Mouse (Mus musculus): ENCODE results near the gene Fam171b. TPM values are rescaled to one million over a fixed set of nuclear protein-coding genes. Genes with fewer than 3 reads are reported as not detected.

Gene Fam171b
- 199 and 209 TPM in 2 replicates for polyA plus RNA-seq (2012; rRNA removed)

DNA sequence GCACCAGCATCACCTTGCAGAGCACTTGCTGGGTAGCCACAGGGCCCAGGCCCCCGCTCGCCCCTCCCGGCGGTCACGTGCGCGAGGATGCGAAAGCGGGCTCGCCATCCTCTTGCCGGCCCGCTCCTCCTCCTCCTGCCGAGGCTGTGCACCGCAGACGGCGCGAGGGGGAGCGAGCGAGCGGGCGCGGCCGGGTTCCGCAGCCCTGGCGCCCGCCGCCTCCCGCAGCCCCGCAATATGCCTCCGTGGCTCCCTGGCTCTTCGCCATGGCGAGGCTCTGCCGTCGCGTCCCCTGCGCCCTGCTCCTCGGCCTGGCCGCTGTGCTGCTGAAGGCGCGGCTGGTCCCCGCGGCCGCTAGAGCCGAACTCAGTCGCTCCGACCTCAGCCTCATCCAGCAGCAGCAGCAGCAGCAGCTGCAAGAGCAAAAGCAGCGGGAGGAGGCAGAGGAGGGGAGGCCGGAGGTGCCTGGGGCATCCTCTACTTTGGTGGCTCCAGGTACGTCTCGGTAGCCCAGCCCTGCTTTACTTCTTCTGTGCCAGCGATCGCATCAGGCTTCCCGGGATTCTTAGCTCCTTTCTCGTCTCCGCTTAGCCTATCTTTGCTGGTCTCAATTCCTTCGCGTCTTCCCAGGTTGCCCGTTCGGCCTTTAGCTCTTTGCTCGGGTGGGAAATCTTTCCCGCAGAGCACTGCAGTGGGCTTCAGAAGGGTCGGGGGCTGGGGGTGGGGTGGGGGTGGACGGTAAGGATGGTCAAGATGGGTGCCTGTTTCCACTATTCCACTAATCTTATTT, at the start of gene Fam171b:
TSS of gene Fam171b (plus strand) at position 154 of the 790 bp plus-strand sequence.
- DNase-seq (ENCODE audit: extremely low spot score in 1 of 2, low spot score in 1 of 2) = peak; percentile 76 to 90

DNA sequence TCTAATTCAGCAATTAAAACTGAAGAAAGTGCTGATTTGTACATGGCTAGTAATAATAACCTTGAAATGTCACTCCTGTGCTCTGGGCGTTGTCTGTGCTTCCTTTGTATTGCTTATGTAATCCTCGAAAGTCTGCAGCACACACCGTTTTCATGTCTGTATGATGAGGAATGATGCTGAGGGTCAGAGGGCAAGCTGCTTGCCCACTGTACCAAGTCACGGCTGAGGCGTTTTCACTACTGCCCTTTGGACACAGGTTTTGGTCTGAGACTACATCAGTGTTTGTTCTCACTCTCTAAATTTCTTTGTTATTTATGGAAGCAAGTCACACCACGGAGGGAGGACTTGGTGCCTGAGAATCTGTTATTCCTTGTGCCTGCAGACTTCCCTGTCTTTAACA, 46.4 kb upstream of the Fam171b start:
- no peak for DNase-seq (ENCODE audit: extremely low spot score in 1 of 2, low spot score in 1 of 2)

DNA sequence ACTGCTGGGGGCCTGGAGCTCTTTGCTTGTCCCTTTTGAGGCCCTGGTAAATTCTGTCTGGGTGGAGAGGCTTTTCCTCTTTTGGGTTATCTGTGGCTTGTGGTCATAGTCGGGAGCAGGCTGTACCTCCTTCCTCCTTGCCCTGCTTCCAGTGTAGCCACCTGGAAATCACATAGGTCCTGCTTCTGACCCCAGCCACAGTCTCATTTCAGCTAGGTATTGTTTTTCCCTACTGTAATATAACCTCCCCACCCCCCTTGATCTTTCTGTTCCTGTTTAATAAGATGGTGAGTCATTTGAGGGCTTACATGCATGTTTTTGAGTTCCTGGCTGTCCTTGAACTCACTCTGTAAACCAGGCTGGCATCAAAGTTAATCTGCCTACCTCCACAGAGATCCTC, 45.6 kb upstream of the Fam171b start:
- no peak for DNase-seq (ENCODE audit: extremely low spot score in 1 of 2, low spot score in 1 of 2)

DNA sequence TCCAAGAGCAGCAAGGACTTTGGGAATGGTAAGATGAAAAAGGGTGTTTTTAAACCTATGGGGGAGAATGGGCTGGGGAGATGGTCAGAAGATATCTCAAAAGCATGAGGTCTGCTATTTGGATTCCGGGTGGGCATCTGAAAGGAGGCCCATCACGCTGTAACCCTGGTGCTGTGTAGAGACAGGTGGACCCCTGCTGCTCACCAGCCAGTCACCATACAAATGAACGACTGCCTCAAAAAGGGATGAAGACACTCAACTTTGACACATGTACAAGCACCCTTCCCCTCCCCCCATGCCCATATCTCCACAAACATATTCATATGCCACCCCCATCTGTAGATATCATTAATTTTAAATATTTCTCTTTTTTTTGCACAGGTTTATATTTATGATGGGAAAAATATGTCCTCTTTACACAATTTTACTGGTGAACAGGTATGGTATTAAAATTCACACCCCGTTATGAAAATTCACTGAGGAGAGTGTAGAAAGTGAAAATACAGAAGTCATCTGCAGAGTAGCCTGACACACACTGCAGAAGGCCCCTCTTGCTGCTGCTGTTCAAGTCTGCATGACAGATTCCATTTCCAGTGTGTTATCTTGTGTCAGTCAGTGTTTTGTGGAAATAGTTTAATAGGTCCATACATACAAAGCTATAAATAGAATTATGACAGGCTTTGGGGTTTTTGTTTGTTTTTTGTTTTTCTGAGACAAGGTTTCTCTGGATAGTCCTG, 44.0 kb upstream of the Fam171b start:
- DNase-seq (ENCODE audit: extremely low spot score in 1 of 2, low spot score in 1 of 2) = no peak

DNA sequence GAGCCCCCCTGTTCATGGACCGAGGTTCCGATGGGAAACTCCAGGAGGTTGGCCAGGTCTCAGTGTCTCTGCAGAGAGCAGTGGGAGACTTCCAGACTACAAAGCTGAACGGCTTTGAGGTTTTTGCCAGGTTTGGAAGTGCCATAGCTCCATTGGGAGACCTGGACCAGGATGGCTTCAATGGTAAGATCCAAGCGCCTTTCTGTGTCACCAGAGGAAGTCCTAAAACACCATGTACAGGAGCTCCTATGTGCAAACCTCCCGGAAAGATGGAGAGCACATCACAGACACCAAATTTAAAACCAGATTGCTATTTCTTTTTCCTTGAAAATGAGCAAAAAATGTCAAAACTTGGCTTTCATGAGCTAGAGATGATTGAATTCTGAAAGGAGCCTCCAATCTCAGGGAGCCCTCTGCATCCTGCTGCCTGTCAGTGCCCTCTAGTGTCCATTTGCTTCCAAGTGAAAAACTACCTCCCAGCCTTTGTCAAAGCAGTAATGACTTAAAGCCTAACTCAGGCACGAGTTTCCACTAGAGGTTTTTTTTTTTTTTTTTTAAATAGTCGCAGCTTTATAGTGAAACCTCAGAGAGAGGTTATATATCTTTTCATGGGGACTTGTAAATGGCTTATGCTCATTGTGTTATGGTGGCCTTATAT, 41.2 kb upstream of the Fam171b start:
- peak; percentile 55 to 88 for DNase-seq (ENCODE audit: extremely low spot score in 1 of 2, low spot score in 1 of 2)

DNA sequence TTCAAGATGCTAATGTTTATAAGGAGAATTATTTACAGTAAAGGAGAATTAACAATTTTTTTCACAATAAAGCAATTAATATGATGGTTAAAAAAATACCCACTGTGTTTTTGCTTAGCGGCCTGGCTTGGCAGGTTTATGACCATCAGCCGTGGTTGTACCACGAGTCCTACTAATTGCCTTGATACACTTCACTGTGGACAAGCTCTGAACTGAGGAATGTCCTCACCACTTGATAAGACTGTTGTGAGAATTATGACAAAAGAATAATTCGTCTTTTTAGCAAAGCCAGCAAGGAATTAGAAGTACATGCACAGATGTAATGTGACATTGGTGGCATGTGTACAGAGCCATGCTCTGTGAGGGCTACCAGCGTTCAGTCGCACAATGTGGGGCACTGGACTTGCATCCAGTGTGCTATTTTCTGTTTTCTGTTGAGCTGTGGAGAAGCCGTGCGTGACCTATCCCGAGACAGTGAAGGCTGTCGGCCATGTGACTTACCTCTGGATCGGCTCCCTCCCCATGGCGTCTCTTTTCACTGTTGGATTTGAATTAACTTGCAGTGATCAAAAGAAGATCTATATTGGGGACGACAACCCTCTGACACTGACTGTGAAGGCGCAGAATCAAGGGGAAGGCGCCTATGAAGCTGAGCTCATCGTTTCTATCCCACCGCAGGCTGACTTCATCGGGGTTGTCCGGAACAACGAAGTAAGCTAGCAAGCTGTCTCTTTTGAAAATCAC, 20.9 kb upstream of the Fam171b start:
- no peak for DNase-seq (ENCODE audit: extremely low spot score in 1 of 2, low spot score in 1 of 2)

DNA sequence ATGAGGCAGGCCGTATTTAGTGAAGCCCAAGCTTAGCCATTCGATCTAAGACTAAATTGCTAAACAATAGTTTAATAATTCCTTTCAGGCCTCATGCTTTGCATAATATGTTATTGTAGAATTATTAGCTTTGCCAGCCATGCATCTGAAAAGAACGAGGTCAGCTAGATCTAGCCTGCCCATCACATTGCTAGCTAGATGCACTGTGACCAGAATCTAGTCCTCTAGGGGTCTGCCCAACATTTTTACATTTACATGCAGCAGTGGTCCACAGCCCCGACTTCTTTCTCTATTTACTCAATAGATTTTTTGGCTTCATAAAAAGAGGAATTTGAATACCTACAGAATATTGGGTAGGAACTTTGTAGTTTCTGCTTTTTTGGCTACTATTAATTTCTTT, 20.3 kb upstream of the Fam171b start:
- no peak for DNase-seq (ENCODE audit: extremely low spot score in 1 of 2, low spot score in 1 of 2)

DNA sequence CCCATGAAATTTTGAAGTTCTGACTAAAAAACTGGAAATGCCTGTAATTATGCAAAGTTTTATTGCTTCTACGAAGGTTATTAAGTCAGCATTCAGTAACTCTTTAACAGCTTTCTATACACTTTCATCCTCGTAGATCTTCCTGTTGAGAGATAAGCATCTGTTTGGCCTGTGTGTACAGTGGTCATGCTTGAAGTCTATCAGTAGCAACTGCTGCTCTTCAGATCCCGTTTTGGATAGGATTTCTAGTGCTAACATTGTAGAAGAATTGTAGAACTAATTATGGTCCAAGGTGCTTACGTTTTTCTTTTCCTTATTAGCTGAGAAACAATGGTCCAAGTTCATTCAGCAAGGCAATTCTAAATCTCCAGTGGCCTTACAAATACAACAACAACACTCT, 16.7 kb upstream of the Fam171b start:
- no peak for DNase-seq (ENCODE audit: extremely low spot score in 1 of 2, low spot score in 1 of 2)

DNA sequence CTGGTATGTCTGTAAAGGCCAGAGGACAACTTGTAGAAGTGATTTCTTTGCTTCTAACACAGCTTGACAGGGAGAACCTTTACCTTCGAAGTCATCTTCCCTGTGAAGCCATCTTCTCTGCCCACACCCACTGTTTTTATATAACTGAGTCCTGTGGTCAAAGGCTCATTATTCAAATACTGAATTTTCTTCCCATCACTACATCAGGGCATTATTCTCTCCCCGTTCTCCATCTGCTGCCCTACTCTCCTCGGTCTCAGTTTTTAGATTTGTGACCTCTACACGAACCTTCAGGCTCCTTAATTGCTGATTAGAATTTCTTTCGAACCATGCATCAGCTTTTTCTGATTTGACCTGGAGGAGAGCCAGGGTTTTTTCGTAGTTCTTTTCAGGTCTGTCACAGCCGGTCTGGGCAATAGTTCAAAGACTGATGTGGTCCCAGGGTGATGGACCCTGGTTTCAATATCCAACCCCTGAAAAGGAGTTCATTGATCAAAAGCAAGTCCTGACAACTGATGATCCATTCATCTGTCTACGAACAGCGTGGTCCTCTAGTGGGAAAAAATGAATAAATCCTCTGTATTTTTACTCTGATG, 14.4 kb upstream of the Fam171b start:
- no peak for DNase-seq (ENCODE audit: extremely low spot score in 1 of 2, low spot score in 1 of 2)

DNA sequence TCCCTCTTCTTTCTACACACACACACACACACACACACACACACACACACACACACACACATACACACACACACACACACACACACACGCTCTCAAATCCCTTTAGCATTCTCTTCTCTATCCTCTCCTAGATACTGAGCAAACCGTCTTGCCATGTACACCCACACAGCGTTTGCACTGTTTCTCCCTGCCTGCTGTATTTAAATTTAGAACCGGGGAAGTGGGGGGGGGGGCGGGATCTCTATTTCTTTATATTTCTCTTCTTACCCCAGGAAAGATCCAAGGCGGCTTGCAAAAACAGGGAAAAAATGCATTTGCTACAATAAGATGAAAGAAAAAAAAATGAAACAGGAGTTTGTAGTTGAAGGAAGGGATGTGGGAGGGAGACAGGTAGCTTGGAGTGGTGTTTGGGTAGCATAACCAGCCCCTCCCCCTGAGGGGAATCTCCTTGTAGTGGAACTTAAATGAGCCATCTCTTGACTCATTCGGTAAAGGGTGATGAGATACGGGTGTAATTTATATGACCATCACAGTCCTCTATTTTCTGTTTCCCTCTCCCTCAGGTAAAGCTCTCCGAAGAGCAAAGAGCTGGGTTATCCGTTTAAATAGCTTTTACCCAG, 947 bp downstream of the Fam171b start:
- DNase-seq (ENCODE audit: extremely low spot score in 1 of 2, low spot score in 1 of 2) = peak; percentile 26 to 67

DNA sequence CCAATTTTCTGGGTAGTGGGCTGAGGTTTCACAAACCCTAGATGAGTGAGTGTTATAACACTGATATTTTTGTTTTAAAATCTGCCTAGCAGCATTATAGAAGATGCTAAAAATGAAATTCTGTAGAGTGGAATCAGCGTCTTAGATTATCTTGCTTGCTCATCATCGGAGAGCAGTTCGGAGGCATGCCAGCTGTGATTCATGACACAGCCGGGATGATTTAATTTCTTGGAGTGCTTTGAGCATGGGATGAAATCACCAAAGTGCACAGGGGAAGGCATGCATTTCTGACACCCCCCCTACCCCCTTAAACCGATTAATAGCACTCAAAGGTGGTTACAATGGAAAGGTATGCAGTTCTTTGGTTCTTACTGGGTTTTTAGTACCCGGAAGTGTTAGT, 1.6 kb downstream of the Fam171b start:
- peak; percentile 49 to 81 for DNase-seq (ENCODE audit: extremely low spot score in 1 of 2, low spot score in 1 of 2)

DNA sequence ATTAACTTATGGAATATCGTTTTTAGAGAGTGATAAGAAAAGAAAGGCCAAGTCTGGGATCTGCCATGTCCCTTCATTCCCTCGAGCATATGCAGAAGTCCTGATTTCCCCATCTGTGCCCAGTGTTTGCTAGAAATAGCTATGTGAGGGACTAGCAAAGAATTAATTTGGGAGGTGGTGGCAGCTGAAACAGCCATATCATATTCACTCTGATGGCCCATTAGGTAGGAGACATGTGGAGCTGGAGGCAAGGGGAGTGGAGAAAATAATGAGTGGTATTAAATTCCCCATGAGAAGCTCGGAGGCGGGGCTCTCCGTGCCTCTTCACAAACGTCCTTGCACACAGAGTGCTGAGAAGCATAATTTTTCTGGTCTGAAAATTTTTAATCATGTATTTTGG, 3.7 kb downstream of the Fam171b start:
- no peak for DNase-seq (ENCODE audit: extremely low spot score in 1 of 2, low spot score in 1 of 2)

DNA sequence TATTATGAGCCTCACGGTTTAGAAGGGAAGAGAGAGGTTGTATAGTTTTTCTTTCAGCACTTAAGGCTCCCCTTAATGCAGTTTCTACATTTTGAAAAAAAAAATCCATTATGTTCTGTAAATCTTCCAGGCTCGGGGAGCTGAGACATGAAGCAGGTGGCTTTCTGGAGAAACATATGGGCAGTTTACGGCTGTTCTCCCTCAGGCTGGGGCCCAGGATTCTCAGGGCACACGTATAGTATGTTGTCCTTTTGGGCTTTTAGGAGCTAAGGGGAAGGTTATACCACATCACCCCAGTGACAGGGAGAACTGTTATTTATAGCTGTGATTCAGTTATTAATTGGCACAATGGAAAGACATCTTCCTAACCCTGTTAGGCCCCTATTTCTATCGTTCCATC, 12.7 kb downstream of the Fam171b start:
- DNase-seq (ENCODE audit: extremely low spot score in 1 of 2, low spot score in 1 of 2) = no peak

DNA sequence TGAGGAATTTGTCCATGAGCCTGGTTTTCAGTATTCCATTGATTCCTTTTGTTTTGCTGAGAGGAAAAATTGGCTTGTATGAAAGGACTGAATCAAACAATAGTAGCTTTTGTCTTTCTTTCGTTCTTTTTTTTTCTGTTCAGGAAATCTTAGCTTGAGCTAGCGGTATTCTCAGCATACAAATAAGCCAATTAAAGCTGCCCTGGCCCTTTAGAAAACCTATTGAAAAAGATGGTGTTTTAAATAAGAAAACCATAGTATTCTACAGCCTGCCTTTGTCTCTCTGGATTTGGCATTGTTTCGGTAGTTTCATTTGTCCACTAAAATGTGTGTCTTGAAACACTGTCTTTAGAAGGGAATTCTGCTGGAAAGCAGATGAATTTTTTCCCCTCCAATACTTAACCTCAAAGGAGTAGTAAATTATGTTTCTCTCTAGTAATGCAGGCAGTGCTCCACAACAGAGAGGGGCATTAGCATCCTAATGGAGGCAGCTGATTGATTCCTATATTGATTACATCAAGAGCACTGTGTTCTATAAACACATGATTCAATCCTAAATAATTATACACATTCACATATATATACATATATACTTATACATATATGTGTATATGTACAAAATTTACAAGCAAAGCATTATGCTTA, 16.6 kb downstream of the Fam171b start:
- peak in 1 of 2 experiments; percentile 34 for DNase-seq (ENCODE audit: extremely low spot score in 1 of 2, low spot score in 1 of 2)

DNA sequence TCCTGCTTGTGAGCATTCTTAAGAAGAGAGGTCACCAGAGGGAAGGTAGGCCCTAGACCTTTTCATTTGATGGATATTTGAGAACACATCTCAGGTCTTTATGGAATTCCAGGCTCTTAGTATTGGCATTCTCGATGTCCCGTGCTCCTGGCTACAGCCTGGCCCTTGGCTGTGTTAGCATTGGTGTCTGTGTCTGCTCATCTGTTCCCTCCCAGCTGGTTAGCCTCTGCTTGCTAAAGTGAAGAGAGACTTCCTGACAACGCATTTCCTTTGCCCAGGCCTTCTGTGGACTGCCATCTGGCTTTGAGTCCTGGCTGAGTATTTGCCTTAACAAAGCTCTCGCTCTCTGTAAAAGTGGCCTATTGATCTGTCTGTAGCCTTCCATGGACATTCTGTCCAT, 20.5 kb downstream of the Fam171b start:
- DNase-seq (ENCODE audit: extremely low spot score in 1 of 2, low spot score in 1 of 2) = no peak

DNA sequence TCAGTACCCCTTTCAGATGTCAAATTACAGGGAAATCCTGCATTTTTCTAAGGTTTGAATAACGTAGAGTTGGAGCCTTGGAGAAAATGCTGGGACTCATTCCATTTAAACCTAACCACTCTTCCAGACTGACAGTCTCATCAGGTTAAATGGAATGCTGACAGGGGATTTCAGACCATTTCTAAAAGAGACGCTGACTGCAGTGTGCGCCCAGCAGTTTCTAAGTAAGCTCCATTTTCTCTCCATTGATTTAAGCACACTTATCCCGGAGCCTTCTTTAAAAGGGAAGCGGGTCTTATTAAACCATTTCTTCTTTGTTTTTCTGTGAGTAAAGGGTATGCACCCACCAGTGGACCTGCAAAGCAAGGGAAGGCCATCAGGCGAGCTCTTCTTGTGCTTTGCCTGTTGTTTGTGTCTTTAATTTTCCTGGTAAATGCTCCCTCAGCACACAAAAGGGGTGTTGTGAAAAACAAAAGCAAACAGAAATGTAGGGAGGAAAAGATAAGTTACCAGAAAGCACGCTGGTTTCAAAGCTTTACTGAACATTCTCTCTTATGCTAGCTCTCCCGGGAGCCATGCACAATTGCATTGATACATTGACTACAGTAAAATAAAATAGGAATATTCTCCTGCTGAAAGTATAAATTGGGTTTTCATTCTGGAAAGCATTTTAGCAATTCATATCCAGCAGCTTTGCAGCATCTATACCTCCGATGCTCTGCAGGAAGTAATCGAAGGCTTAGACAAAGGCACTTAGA, 23.1 kb downstream of the Fam171b start:
- no peak for DNase-seq (ENCODE audit: extremely low spot score in 1 of 2, low spot score in 1 of 2)

DNA sequence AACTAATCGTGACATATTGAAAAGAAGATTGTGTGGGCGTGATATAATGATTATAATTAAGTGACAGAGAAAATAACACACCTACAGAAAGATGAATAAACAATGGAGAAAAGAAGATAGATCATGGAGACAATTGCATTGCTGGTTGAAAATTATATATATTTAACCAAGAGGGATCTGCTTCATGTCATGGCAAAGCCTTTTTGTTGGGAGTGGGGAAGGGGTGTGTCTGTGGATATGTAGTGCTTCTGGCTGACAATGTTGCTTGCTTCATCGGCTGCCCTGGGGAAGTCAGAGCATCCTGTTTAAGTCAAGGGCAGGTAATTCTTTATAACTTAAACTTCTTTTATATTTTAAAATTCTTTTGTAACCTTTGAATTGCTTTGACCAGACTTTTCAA, 36.1 kb downstream of the Fam171b start:
- no peak for DNase-seq (ENCODE audit: extremely low spot score in 1 of 2, low spot score in 1 of 2)

DNA sequence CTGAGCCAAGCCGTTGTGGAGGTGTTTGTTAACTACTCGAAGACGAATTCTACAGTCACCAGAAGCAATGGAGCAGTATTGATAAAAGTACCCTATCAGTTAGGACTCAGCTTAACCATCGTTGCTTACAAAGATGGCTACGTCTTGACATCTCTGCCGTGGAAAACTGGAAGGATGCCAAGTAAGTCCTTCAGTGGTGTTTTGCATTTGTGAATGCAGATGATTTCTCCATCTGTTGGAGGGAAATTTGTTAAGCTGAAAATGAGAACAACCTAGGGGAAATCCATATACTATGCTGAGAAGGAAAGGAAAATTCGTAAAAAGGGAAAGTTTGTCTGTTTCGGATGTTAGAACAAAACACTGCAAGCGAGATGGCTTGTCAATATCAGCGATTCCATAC, 41.0 kb downstream of the Fam171b start:
- peak in 1 of 2 experiments; percentile 33 for DNase-seq (ENCODE audit: extremely low spot score in 1 of 2, low spot score in 1 of 2)

DNA sequence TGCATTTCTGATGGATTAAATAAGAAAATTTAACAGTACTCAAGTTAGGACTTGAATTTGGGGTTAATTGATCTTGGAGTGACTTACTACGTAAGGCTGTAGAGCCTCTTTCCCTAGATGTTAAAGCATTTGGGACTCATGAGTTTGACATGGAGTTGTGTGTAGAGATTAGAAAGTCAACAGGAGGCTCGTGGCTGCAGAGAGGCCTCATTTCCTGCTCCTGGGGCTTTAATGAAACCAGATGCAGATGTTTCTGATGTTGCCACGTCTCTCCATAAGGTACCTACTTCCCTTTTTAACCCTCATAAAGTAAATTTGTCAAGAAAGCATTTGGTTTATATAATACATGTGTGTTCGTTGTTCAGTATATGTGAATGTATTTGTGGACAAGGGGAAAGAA, 43.8 kb downstream of the Fam171b start:
- DNase-seq (ENCODE audit: extremely low spot score in 1 of 2, low spot score in 1 of 2) = no peak
